ENCODE assay signal across 22 mouse cellular contexts in the genomic region with DNA sequence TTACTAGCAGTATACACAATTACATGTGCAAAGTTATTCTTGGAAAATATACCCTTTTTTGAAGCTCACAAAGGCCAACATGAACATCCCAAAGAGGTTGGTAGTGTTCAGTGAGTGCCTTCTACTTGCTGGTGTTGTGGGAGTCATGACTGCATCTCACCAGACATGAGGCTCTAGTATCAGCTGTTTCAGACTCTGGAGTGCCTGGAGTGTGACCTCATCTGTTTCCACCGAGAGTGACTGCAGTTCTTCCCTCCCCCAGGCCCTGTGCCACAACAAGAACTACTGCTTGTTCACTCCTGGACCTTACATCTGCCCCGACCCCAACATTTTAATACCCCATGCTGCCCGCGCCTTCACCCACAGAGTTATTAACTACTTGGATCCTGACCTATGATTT.
A peak's percentile ranks its signal among the peaks of the same experiment; 100 is the strongest.
DNase-seq lines count a peak whose midpoint lies in the region; TF ChIP-seq lines count a peak whose summit lies in the region.
"Had no signal": no experiment of that assay in that cellular context is flagged by ENCODE, and none has a peak within 500 bp of the region (broad histone marks: within the 10 kb centered on the region; RNA-seq: fewer than 3 reads in every experiment).

No protein-coding gene starts in this region.

- intact Hi-C loops in heart, postnatal 10 days (cut with DNase I) = no loop called here

- peak; percentile 9 for DNase-seq in embryo, embryonic 10 days (ENCODE audit: low spot score)
- DNase-seq in embryo, embryonic 9.5 days (ENCODE audit: extremely low spot score) = no peak
- DNase-seq in heart, postnatal 10 days = peak; percentile 1
- DNase-seq in heart, postnatal 4 days = no peak
- no peak for DNase-seq in layer of hippocampus, adult 2 months (ENCODE audit: low spot score in 2 of 2)
- DNase-seq in layer of hippocampus, adult 9-10 months (ENCODE audit: low spot score) = no peak
- DNase-seq: adrenal gland, adult 2 months; B cell, adult 2 months; cerebellum, adult 18-20 months; cerebellum, adult 9-10 months; cerebellum, postnatal 14 days; gastrocnemius, postnatal 10 days; gastrocnemius, postnatal 36 days; heart, adult 2 months; kidney, adult 18-20 months had no signal

- no peak for TF ChIP-seq CTCF in layer of hippocampus, adult 2 months (conservative IDR thresholded peaks at IDR 0.05)

- no peak overlapping the region for H3K4me3 ChIP-seq in layer of hippocampus, adult 2 months
- H3K4me3 ChIP-seq: embryonic facial prominence, embryonic 10.5 days; embryonic facial prominence, embryonic 13.5 days; erythroblast, embryonic 14.5 days; forebrain, embryonic 12.5 days; forebrain, embryonic 15.5 days; heart, adult 2 months had no signal

- H3K27ac ChIP-seq in layer of hippocampus, adult 2 months = peak overlapping the region; percentile 24; the same call in 1 of the 2 replicates
- H3K27ac ChIP-seq: embryonic facial prominence, embryonic 10.5 days; embryonic facial prominence, embryonic 13.5 days; forebrain, embryonic 12.5 days; forebrain, embryonic 15.5 days; heart, adult 2 months; hindbrain, embryonic 14.5 days; hindbrain, postnatal 0 days had no signal

Comparison
In these comparisons a context has a peak if more than half of its experiments do, and no peak if none do; other contexts are left out.
1. DNase-seq: peak in embryo, embryonic 10 days (single experiment) and heart, postnatal 10 days (2 of 2); none in embryo, embryonic 9.5 days (single experiment), heart, postnatal 4 days (single experiment), layer of hippocampus, adult 2 months (0 of 2) and layer of hippocampus, adult 9-10 months (single experiment).